Mouse (Mus musculus) spleen, embryonic (tissue): ENCODE data around the gene Fam83g.

ENCODE experiments used
- CTCF ChIA-PET: fragments of 350-600 bp; sonication (Branson Sonifier 250); formaldehyde crosslinking; loops from one replicate; lab custom pipeline; 2022; lab: Charles Lee

The Fam83g gene

GRCm38 (mm10) chr11:61705581-61705980 is 21.7 kb downstream of the Fam83g start:
- CTCF ChIA-PET, result no interaction called here

GRCm38 (mm10) chr11:61706232-61706631 is 22.3 kb downstream of the Fam83g start:
- CTCF ChIA-PET, result no interaction called here

- CTCF ChIA-PET, result interaction anchor here (0.9 kb wide), 1 partner anchor 17 kb away, joined by 3 read pairs; no protein-coding TSS in a partner anchor
Measured at GRCm38 (mm10) chr11:61708928-61709327, 25.0 kb downstream of the Fam83g start.

GRCm38 (mm10) chr11:61713157-61713855 is 29.4 kb downstream of the Fam83g start:
- CTCF ChIA-PET, result no interaction called here

GRCm38 (mm10) chr11:61714346-61715117 is 30.6 kb downstream of the Fam83g start:
- CTCF ChIA-PET, result interaction anchor here (0.5 to 0.9 kb wide), 4 partner anchors 39 to 500 kb away, joined by 3 read pairs; no protein-coding TSS in a partner anchor

- CTCF ChIA-PET, result interaction anchor here (0.6 kb wide), 2 partner anchors 1139 to 1712 kb away, joined by 3 to 4 read pairs; no protein-coding TSS in a partner anchor
Measured at GRCm38 (mm10) chr11:61715130-61715529, 31.2 kb downstream of the Fam83g start.

GRCm38 (mm10) chr11:61717990-61718389 is 34.1 kb downstream of the Fam83g start:
- CTCF ChIA-PET, result no interaction called here

- CTCF ChIA-PET, result no interaction called here
Measured at GRCm38 (mm10) chr11:61719387-61719786, 35.5 kb downstream of the Fam83g start.

GRCm38 (mm10) chr11:61719826-61720225 is 35.9 kb downstream of the Fam83g start:
- CTCF ChIA-PET, result no interaction called here

GRCm38 (mm10) chr11:61720636-61721035 is 36.7 kb downstream of the Fam83g start, which contains the start of gene Slc5a10:
Slc5a10 (minus strand) TSS chr11:61720826.
- CTCF ChIA-PET, result no interaction called here

GRCm38 (mm10) chr11:61722077-61722476 is 38.2 kb downstream of the Fam83g start:
- CTCF ChIA-PET, result no interaction called here

GRCm38 (mm10) chr11:61728037-61728436 is 44.1 kb downstream of the Fam83g start:
- CTCF ChIA-PET, result no interaction called here

- CTCF ChIA-PET, result no interaction called here
Measured at GRCm38 (mm10) chr11:61732672-61733071, 48.8 kb downstream of the Fam83g start.

- CTCF ChIA-PET, result no interaction called here
Measured at GRCm38 (mm10) chr11:61737290-61737689, 53.4 kb downstream of the Fam83g start.

- CTCF ChIA-PET, result no interaction called here
Measured at GRCm38 (mm10) chr11:61740500-61740899, 56.6 kb downstream of the Fam83g start.

- CTCF ChIA-PET, result no interaction called here
Measured at GRCm38 (mm10) chr11:61743768-61744167, 59.9 kb downstream of the Fam83g start.

- CTCF ChIA-PET, result no interaction called here
Measured at GRCm38 (mm10) chr11:61744460-61744859, 60.6 kb downstream of the Fam83g start.

GRCm38 (mm10) chr11:61745781-61746180 is 61.9 kb downstream of the Fam83g start:
- CTCF ChIA-PET, result no interaction called here

GRCm38 (mm10) chr11:61747161-61747560 is 63.3 kb downstream of the Fam83g start:
- CTCF ChIA-PET, result no interaction called here

- CTCF ChIA-PET, result interaction anchor here (0.6 kb wide), 1 partner anchor 594 kb away, joined by 3 read pairs; no protein-coding TSS in a partner anchor
Measured at GRCm38 (mm10) chr11:61751612-61752011, 67.7 kb downstream of the Fam83g start.

- CTCF ChIA-PET, result no interaction called here
Measured at GRCm38 (mm10) chr11:61757151-61757550, 73.3 kb downstream of the Fam83g start.
